Mouse (Mus musculus): ENCODE results near the gene 4930578C19Rik.
A peak's percentile ranks its signal among the peaks of the same experiment; 100 is the strongest.
"Not testable (repeated sequence)": the region's sequence is repeated elsewhere in the genome, so short reads cannot be mapped to it uniquely, and the experiment has no call there.

Gene 4930578C19Rik

GRCm38 (mm10) chrX:18461198-18461601, at the start of gene 4930578C19Rik:
4930578C19Rik (minus strand) TSS chrX:18461397.
- no peak for DNase-seq

GRCm38 (mm10) chrX:18467690-18468089, 6.5 kb upstream of the 4930578C19Rik start:
- DNase-seq, result no peak

GRCm38 (mm10) chrX:18462879-18463278, 1.7 kb upstream of the 4930578C19Rik start:
- DNase-seq, result no peak

GRCm38 (mm10) chrX:18451559-18451958, 9.6 kb downstream of the 4930578C19Rik start:
- no peak for DNase-seq

- peak in 1 of 2 experiments; percentile 2 for DNase-seq
These were observed 19.1 kb downstream of the 4930578C19Rik start for GRCm38 (mm10) chrX:18442066-18442465.

- DNase-seq, result no peak
These were observed 35.7 kb downstream of the 4930578C19Rik start for GRCm38 (mm10) chrX:18425451-18425850.

GRCm38 (mm10) chrX:18423206-18423605, 38.0 kb downstream of the 4930578C19Rik start:
- no peak for DNase-seq

- DNase-seq, result no peak
These were observed 40.9 kb downstream of the 4930578C19Rik start for GRCm38 (mm10) chrX:18420161-18420784.

- no peak for DNase-seq
These were observed 42.2 kb downstream of the 4930578C19Rik start for GRCm38 (mm10) chrX:18418977-18419376.

GRCm38 (mm10) chrX:18414560-18414959, 46.6 kb downstream of the 4930578C19Rik start:
- DNase-seq, result no peak

GRCm38 (mm10) chrX:18411071-18411840, 49.9 kb downstream of the 4930578C19Rik start:
- no peak for DNase-seq

GRCm38 (mm10) chrX:18409598-18409997, 51.6 kb downstream of the 4930578C19Rik start:
- no peak for DNase-seq

GRCm38 (mm10) chrX:18402296-18402695, 58.9 kb downstream of the 4930578C19Rik start:
- no peak for DNase-seq

GRCm38 (mm10) chrX:18396700-18397099, 64.5 kb downstream of the 4930578C19Rik start:
- DNase-seq, result no peak

- not testable (repeated sequence) for DNase-seq
These were observed 77.0 kb downstream of the 4930578C19Rik start for GRCm38 (mm10) chrX:18384181-18384580.
